Mouse (Mus musculus): ENCODE data around the gene Eif4a1.

- TF ChIP-seq POLR2A (IDR thresholded peaks at IDR 0.05; ENCODE audit: borderline replicate concordance, low read depth, low read length): no peak
- TF ChIP-seq CTCF (IDR thresholded peaks at IDR 0.05; ENCODE audit: low read depth, low read length): no peak
Observed at GRCm38 (mm10) chr11:69684936-69685335, 12.7 kb upstream of the Eif4a1 start.

All from bone marrow macrophage, adult 2 months (primary cell).